Mouse (Mus musculus) sigmoid colon, adult 10 weeks (tissue): ENCODE results near the gene Irgm2. TPM values are rescaled to one million over a fixed set of nuclear protein-coding genes. Genes with fewer than 3 reads are reported as not detected.

Source experiments
- polyA plus RNA-seq: library from polyadenylated mRNA; stranded (reverse); fragments of 350-450 nt; fragmentation: Illumina TruSeq; extraction: RNeasy Lipid Tissue Mini Kit (QIAGEN cat#74804); gene quantifications from one replicate; pipeline ENCODE4 v1.2.3, GENCODE M21; 2014; ENCODE audit warnings: low read depth, low replicate concordance

The Irgm2 gene
- 35.9 TPM for polyA plus RNA-seq

DNA sequence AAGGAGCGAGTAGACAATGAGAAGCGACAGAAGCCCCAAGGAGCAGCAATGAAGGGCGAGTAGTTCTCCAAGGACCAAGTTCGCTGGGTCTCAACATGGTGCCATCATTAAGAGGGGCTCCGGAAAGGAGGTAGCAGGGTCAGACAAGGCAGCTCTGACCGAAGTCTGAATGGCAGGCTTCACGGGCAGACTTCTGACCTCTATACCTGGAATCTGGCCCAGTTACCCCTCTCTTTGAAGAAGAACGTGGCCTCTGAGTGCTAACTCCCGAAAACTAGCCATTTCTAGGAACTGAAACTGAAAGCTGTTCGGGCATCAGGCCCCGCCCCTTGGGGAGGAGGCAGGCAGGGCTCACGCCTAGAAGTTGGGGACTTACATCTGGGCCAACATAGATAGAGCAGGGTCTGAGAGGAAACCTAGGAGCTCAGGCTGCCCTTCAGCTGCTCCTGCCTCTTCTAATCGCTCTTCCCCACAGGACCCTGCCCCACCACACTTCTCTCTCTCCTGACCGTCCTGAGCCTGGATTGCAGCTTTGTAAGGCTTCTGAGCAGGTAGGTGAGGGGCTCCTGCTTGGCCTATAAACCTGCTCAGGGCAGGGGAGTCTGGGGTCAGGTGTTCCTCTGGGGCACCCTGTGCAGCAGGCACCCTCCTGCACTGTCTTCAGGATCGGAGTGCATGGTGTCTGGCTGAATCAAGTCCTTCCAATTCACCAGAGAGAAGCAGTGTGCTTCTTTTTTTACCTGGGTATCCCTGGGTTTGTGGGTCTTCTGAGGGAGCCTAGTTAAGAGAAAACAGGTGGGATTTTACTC, at the start of gene Irgm2, which contains the start of gene Igtp:
TSS of gene Irgm2 (plus strand) at position 390 of the 809 bp plus-strand sequence.
TSS of gene Igtp (plus strand) at position 328 of the 809 bp plus-strand sequence.

DNA sequence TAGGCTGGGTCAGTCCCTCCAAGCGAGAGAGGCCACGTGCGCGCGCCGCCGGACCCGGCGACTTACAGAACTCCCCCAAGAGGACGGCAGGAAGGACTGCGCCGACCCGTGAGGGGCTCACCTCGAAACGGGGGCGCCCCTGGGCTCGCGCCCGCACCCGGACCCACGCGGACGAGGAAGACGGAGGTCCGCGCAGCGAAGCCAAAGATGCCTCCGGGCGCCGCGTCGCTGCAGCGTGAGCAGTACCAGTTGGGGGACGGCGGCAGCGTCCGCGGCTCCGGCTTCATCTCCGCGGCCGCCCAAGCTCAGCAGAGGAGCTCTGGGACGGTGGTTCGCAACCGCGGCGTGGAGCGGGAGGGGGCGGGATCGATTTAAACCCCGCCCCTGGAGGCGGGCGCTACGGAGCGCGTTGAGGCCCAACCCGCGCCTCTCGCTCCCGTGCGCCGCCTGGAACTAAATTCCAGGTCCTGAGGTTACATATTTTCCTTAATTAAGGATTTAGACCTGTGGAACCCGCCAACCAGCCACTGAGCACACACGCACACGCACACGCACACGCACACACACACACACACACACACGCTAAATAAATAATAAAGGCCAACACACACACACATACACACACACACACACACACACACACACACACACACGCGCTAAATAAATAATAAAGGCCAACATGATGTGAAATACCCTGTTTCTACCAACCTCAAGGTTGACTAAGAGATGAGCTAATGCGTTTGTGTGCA, 31.1 kb upstream of the Irgm2 start, which contains the start of gene Gemin5:
TSS of gene Gemin5 (minus strand) at position 373 of the 749 bp plus-strand sequence.

DNA sequence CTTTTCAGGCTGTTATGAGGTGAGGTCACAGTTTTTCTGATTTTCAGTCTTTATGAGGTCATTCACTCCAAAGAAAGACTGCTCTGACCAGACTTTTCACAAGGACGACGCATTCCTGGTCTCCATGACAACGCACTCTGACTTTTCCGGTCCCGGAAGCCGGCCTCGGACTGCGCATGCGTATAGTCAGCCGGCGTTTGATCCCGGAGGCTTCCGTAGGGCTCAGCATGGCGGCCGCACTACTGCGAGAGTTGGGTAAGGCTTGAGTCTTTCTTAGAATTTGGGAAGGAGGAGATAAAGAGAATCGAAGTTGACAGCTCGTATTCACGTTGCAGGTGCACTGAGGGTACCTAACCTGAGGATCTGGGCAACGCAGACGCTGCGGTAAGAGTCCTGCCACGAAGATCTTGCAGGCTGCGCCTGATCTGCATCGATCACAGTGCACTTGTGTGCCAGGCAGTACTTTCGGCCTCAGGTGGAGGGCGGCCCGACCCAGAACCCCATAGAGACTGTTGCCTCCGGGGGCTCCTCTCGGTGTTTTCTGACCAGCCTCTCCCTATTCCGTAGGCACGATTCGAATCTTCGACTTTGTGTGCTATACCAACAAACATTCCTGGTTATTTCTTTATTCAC, 27.8 kb upstream of the Irgm2 start, which contains the start of gene Mrpl22:
TSS of gene Mrpl22 (plus strand) at position 203 of the 633 bp plus-strand sequence.

Other genes starting within 250 kb of the Irgm2 start
- gene Larp1, start 190.6 kb upstream of the Irgm2 start, polyA plus RNA-seq = 24.4 TPM
- gene Gm12248, start 106.5 kb upstream of the Irgm2 start, polyA plus RNA-seq = not detected
- gene Cnot8, start 95.5 kb upstream of the Irgm2 start, polyA plus RNA-seq = 26.2 TPM
- gene Gemin5, start 31.1 kb upstream of the Irgm2 start, polyA plus RNA-seq = 3.5 TPM
- 27.6 TPM for gene Mrpl22, start 28.0 kb upstream of the Irgm2 start, polyA plus RNA-seq
- 19.7 TPM for gene Igtp, start 62 bp upstream of the Irgm2 start, polyA plus RNA-seq
- gene 4930438A08Rik, start 75.2 kb downstream of the Irgm2 start, polyA plus RNA-seq = not detected
- gene Zfp692, start 107.5 kb downstream of the Irgm2 start, polyA plus RNA-seq = 2.9 TPM
- 75.1 TPM for gene Zfp672, start 130.7 kb downstream of the Irgm2 start, polyA plus RNA-seq
- gene Sh3bp5l, start 131.1 kb downstream of the Irgm2 start, polyA plus RNA-seq = 1.0 TPM
- 5,512 TPM for gene Lypd8, start 179.4 kb downstream of the Irgm2 start, polyA plus RNA-seq
- 220 TPM for gene 1810065E05Rik, start 221.5 kb downstream of the Irgm2 start, polyA plus RNA-seq
- gene Gm12253, start 232.9 kb downstream of the Irgm2 start, polyA plus RNA-seq = not detected